Mouse (Mus musculus) heart, adult 2 months (tissue): Measurements from ENCODE around the gene Rpia. TPM values are rescaled to one million over a fixed set of nuclear protein-coding genes. Genes with fewer than 3 reads are reported as not detected.
"Not testable (repeated sequence)": the region's sequence is repeated elsewhere in the genome, so short reads cannot be mapped to it uniquely, and the experiment has no call there.

Experiments
- DNase-seq, 2 experiments: peaks; one replicate each; pipeline ENCODE4 v3.0.0; 2021
- H3K27ac ChIP-seq: fragments of 200-600 bp; 2 replicates; pipeline ENCODE4 v1.8.1; 2022
- H3K27me3 ChIP-seq: fragments of 200-500 bp; 2 replicates; pipeline ENCODE4 v1.6.1; 2012; ENCODE audit warnings: mild to moderate bottlenecking, low read length, inconsistent platforms, mixed read lengths; ENCODE audit not compliant: control insufficient read depth, insufficient read depth
- H3K36me3 ChIP-seq: fragments of 200-500 bp; 2 replicates; pipeline ENCODE4 v1.6.1; 2012; ENCODE audit warnings: low read length, inconsistent platforms; ENCODE audit not compliant: control insufficient read depth, insufficient read depth
- H3K4me1 ChIP-seq: fragments of 200-500 bp; 2 replicates; pipeline ENCODE4 v1.6.1; 2011; ENCODE audit warnings: low read length; ENCODE audit not compliant: control insufficient read depth, insufficient read depth
- H3K4me3 ChIP-seq: fragments of 200-600 bp; 2 replicates; pipeline ENCODE4 v1.8.1; 2022
- H3K79me2 ChIP-seq: fragments of 200-500 bp; replicated peaks from 2 replicates; pipeline ENCODE4 v1.6.1; 2012; ENCODE audit warnings: mild to moderate bottlenecking, inconsistent platforms, low read length, moderate library complexity, mixed read lengths; ENCODE audit not compliant: control insufficient read depth, insufficient read depth
- H3K9ac ChIP-seq: fragments of 200-500 bp; 2 replicates; pipeline ENCODE4 v1.6.1; 2012; ENCODE audit warnings: low read depth, mild to moderate bottlenecking, control low read depth, inconsistent platforms, low read length, mixed read lengths
- CTCF ChIP-seq: fragments of 200-600 bp; IDR thresholded peaks from 2 replicates; pipeline ENCODE4 v1.8.1; 2022; ENCODE audit warnings: antibody characterized with exemption, mild to moderate bottlenecking, moderate library complexity
- EP300 ChIP-seq: fragments of 200-500 bp; IDR thresholded peaks from 2 replicates; pipeline ENCODE4 v1.6.1; 2011; ENCODE audit warnings: low read depth, low read length, control low read depth; ENCODE audit not compliant: insufficient read depth
- POLR2A ChIP-seq: fragments of 200-500 bp; IDR thresholded peaks from 2 replicates; pipeline ENCODE4 v1.6.1; 2011; ENCODE audit warnings: mild to moderate bottlenecking, low read depth, low read length, control low read depth; ENCODE audit not compliant: insufficient read depth
- WGBS: fragments of 180-500 bp; shearing (Covaris S2); methylation state at CpG from one replicate; pipeline ENCODE4 v1.1.7; 2018; 5-methylcytosine and 5-hydroxymethylcytosine counted together
- intact Hi-C: fragments of 180-260 bp; cut with DNase I; formaldehyde crosslinking; loops from one replicate; pipeline ENCODE4 v1.15.1; 2025
- polyA plus RNA-seq: library from polyadenylated mRNA; depleted of rRNA; stranded (reverse); fragments of >200 nt; gene quantifications from 2 replicates; pipeline ENCODE4 v1.2.3, GENCODE M21; 2012
- total RNA-seq, 2 experiments: library from RNA; stranded (reverse); gene quantifications; 2 replicates each; pipeline ENCODE4 v1.2.3; 2021

Rpia gene
- total and polyA plus RNA-seq, 3 experiments = 6.6 to 15.2 (median 12.9) TPM

GRCm38 (mm10) chr6:70829451-70829850 is 37.4 kb upstream of the Rpia start:
- H3K36me3 ChIP-seq = no peaks in the 10 kb centered on the region
- intact Hi-C loops = no loop called here
- no peak overlapping the region for H3K27ac ChIP-seq
- WGBS = 65% methylated on average over 2 of the region's 2 CpGs
- H3K4me3 ChIP-seq = no peak overlapping the region
- peaks cover 1% of the 10 kb centered on the region; the same call in 1 of the 2 replicates for H3K4me1 ChIP-seq
- no peak for DNase-seq
- H3K27me3 ChIP-seq = no peaks in the 10 kb centered on the region
- TF ChIP-seq POLR2A = no peak
- TF ChIP-seq CTCF = no peak
- no peak for TF ChIP-seq EP300
- no peaks in the 10 kb centered on the region for H3K79me2 ChIP-seq
- H3K9ac ChIP-seq = no peak overlapping the region

DNA sequence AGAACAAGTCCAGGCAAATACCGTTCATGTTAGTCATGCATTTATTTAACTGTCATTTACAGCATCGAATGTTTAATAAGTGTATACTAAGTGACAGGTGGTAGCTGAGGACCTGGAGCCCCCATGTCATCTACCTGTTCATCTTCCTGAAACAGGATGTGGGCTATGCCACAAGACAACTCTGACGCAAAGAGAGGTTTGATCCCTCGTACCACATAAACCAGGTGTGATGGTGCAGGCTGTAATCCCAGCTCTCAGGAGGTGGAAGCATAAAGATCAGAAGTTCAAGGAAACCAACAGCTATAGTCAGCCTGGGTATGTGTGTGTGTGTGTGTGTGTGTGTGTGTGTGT is 32.9 kb upstream of the Rpia start:
- WGBS = 44% methylated on average over 4 of the region's 4 CpGs
- Histone ChIP-seq H3K79me2 (no peaks in the 10 kb centered on the region), H3K27me3 (no peaks in the 10 kb centered on the region), H3K9ac (peak overlapping the region; percentile 9; the same call in 1 of the 2 replicates), H3K27ac (peak overlapping the region; percentile 78), H3K4me3 (peak overlapping the region; percentile 63), H3K4me1 (peaks cover 4% of the 10 kb centered on the region), H3K36me3 (no peaks in the 10 kb centered on the region; the same call in 1 of the 2 replicates)
- TF ChIP-seq EP300 = no peak
- intact Hi-C loops = loop anchor here (1.0 kb wide), 1 partner anchor 16 kb away; no protein-coding TSS in a partner anchor
- no peak for DNase-seq

DNA sequence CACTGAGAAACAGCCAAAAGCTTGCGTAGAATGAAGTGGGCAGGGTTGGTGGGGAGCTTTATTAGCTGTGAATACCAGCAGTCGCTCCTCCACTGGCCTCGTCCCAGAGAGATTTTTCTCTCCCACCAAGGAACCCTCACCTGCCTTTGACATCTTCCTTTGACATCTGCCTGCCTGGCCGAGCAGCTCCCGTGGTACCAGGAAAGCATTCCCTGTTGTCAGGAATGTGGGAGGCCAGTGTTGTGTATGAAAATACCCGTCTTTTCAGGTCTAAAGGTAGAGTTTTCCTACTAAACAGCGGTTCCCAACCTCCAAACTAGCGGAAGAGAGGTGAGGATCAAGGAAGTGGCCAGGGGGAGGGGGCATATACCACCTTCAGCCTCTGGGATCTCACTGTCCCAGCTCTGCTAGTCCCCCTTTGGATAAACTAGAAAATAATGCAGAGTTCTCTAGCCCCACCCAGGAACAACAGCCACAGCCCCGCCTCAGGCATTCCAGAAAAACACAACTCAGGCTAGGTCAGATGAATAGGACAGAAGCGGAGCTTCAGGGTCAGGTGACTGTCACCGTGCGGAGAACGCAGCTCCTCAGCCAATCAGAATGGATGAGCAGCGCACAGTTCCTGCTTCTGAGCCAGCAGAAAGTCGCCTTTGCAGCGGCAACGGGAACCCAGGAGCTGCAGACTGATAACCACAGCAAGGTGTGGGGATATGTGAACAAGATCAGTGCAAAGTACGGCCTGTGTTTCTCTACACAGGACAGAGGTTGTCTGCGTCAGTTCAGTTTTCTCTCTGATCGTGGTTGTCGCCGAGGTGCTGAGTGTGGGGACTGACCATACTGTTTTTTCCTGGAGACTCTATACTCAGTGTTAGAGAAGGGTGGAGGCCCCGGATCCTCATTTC is 32.3 kb upstream of the Rpia start:
- Histone ChIP-seq H3K4me1 (peaks cover 4% of the 10 kb centered on the region), H3K79me2 (no peaks in the 10 kb centered on the region), H3K36me3 (no peaks in the 10 kb centered on the region; the same call in 1 of the 2 replicates), H3K4me3 (peak overlapping the region; percentile 63), H3K27ac (peak overlapping the region; percentile 78), H3K9ac (peak overlapping the region; percentile 43), H3K27me3 (no peaks in the 10 kb centered on the region)
- DNase-seq = peak; percentile 73 to 86
- intact Hi-C loops = loop anchor here (1.0 kb wide), 1 partner anchor 17 kb away; no protein-coding TSS in a partner anchor
- 8% methylated on average over 23 of the region's 23 CpGs for WGBS
- TF ChIP-seq EP300 (no peak), POLR2A (peak; percentile 80)

- H3K4me3 ChIP-seq, H3K4me1 ChIP-seq, DNase-seq, H3K9ac ChIP-seq, H3K27me3 ChIP-seq, intact Hi-C loops, H3K36me3 ChIP-seq, H3K79me2 ChIP-seq: not testable (repeated sequence)
- 92% methylated on average over 4 of the region's 4 CpGs for WGBS
- H3K27ac ChIP-seq = peak overlapping the region; percentile 51
These were observed 31.2 kb upstream of the Rpia start for GRCm38 (mm10) chr6:70823277-70823676.

DNA sequence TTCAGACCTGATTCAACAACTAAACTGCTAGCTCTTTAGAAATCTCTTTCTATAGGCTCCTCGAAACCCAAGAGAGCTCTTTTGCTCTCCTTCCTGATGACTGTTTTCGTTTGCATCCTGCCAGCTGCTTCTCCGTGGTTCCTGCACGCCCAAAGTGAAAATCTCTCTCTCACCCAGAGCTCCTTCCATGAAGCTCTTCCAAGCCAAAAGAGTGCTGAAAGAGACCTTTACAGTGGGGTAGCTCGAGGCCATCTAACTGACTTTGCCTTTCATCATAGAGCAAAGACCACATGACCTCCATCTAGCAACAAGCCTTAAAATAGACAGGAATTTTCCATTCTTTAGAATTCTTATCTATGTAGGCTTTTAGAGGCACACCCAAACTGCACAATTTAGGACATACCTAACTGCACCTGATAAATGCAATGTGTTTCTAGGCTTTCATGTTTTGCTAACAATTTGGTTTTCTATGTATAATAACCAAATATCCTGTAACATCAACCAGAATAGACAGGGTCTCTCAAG is 30.4 kb upstream of the Rpia start:
- Histone ChIP-seq H3K4me3 (no peak overlapping the region), H3K79me2 (no peaks in the 10 kb centered on the region), H3K4me1 (peaks cover 4% of the 10 kb centered on the region), H3K27ac (peak overlapping the region; percentile 51), H3K9ac (no peak overlapping the region), H3K27me3 (no peaks in the 10 kb centered on the region), H3K36me3 (no peaks in the 10 kb centered on the region; the same call in 1 of the 2 replicates)
- intact Hi-C loops = no loop called here
- no peak for TF ChIP-seq POLR2A
- no peak for TF ChIP-seq EP300
- no peak for TF ChIP-seq CTCF
- 22% methylated on average over 5 of the region's 5 CpGs for WGBS
- no peak for DNase-seq

DNA sequence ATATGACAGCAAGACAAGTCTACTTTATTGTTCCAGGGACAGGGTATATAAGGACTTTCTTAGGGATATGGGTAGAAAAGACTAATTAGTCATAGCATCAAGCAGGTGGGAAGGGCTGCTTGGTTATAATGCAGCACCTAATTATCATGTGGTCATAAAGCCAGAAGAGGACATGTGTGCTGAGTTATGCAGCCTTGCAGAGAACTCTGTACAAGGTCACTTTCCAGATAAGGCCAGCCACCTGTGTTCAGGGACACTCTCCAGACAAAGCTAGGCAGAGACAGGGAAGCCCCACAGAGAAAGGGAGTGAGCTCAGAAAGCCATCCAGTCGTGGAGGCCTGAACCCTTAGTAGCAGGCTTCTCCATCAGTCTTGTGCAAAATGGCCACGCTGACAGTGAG is 29.5 kb upstream of the Rpia start:
- WGBS = 63% methylated on average over 2 of the region's 2 CpGs
- Histone ChIP-seq H3K79me2 (no peaks in the 10 kb centered on the region), H3K4me3 (no peak overlapping the region)

More for the DNA sequence above, 29.5 kb upstream of the Rpia start:
- Histone ChIP-seq H3K9ac (no peak overlapping the region), H3K4me1 (peaks cover 4% of the 10 kb centered on the region), H3K27me3 (no peaks in the 10 kb centered on the region), H3K36me3 (no peaks in the 10 kb centered on the region; the same call in 1 of the 2 replicates), H3K27ac (peak overlapping the region; percentile 51)
- TF ChIP-seq CTCF = no peak
- DNase-seq = no peak
- intact Hi-C loops = no loop called here
